Mouse (Mus musculus): ENCODE results near the gene Morn1. TPM values are rescaled to one million over a fixed set of nuclear protein-coding genes. Genes with fewer than 3 reads are reported as not detected.
A peak's percentile ranks its signal among the peaks of the same experiment; 100 is the strongest.

The Morn1 gene
- polyA plus RNA-seq, 1 experiment from 2014 or later, result 6.3 TPM

DNA sequence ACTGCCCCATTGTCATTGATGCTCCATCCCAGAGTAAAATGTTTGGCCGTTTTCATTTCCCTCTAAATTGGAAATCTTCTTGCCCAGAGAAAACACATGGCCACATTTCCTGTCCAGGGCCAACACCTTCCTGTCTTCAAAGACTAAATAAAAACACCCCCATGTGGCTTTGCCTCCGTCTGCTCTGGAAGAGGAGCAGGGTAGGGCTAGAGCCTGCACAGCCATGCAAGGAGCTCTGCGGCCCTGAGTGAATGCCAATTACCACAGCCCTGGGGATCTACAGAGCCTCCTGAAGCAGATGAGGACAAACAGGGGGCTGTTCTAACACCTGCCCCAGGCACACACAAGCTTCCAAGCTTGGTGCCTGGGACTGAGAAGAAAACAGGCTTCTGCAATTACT is 89.8 kb downstream of the Morn1 start:
- no peaks in the 10 kb centered on the region for H3K36me3 ChIP-seq (ENCODE audit: control insufficient read depth, insufficient read depth, low read length)
- H3K9ac ChIP-seq (replicated peaks; ENCODE audit: low read depth, low read length), result no peak overlapping the region
- no peak overlapping the region for H3K4me3 ChIP-seq (ENCODE audit: low read depth, low read length)
- no peak for ATAC-seq (ENCODE audit: low read depth)
- no peak overlapping the region for H3K27ac ChIP-seq (ENCODE audit: low read depth, low read length)
- peaks cover 81% of the 10 kb centered on the region for H3K4me1 ChIP-seq (ENCODE audit: control insufficient read depth, insufficient read depth, low read length)
- H3K27me3 ChIP-seq (ENCODE audit: control insufficient read depth, insufficient read depth, low read length), result no peaks in the 10 kb centered on the region
- WGBS, result 40% methylated on average over 3 of the region's 3 CpGs
- H3K4me2 ChIP-seq (ENCODE audit: low read depth, low read length), result no peak overlapping the region
- H3K9me3 ChIP-seq (ENCODE audit: control insufficient read depth, low read length), result no peaks in the 10 kb centered on the region

DNA sequence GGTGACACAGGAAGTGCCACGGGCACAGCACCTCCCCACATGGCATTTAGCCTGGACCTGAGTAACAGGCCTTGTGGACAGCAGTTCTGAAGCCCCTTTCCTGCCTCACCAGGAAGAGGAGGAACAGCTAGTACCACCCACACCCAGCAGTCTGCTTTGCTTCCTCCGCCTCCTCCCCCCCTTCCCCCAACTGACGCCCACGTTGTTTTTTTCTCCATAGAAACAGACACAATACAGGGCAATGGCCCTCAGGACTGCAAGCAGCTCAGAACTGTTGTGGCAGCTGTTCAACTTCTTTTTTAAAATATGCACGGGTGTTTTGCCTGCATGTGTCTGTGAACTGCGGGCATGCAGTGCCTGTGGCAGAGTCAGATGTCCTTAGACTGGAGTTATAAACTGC is 91.9 kb downstream of the Morn1 start:
- WGBS, result 4% methylated on average over 6 of the region's 6 CpGs
- H3K4me2 ChIP-seq (ENCODE audit: low read depth, low read length), result peak overlapping the region; percentile 11; the same call in 1 of the 2 replicates
- H3K4me1 ChIP-seq (ENCODE audit: control insufficient read depth, insufficient read depth, low read length), result peaks cover 60% of the 10 kb centered on the region
- no peak overlapping the region for H3K4me3 ChIP-seq (ENCODE audit: low read depth, low read length)
- H3K27me3 ChIP-seq (ENCODE audit: control insufficient read depth, insufficient read depth, low read length), result no peaks in the 10 kb centered on the region
- peak overlapping the region; percentile 72 for H3K27ac ChIP-seq (ENCODE audit: low read depth, low read length)
- ATAC-seq (ENCODE audit: low read depth), result peak; percentile 28; the same call in 1 of the 2 replicates
- H3K36me3 ChIP-seq (ENCODE audit: control insufficient read depth, insufficient read depth, low read length), result no peaks in the 10 kb centered on the region
- 0 out of 2 replicates have a peak overlapping the region, but pooled peaks have one; percentile 25 for H3K9ac ChIP-seq (replicated peaks; ENCODE audit: low read depth, low read length)
- no peaks in the 10 kb centered on the region for H3K9me3 ChIP-seq (ENCODE audit: control insufficient read depth, low read length)

DNA sequence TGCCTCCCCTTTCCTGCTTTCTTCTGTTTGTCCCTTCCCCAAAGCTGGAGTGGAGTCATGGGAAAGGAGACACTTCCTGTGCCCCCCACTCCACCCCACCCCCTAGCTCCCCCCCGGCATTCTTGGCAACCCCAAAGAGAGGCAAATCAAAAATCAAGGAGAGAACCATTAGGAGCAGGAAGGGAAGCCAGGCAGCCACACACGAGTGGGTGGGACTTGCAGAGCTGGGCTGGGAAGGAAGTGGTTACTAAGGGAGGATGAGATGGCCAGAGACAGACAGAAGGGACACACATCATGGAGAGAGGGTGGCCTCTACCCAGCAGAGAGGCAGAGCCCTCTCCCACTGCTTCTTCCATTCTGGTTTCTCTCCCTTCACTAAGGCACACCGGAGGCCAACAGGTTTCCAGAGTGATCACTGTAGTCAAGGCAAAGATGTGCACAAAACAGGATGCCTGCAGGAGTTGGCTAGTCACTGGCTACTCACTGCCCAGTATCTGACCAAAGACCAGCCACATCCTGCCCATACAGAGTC is 92.7 kb downstream of the Morn1 start:
- 0 out of 2 replicates have a peak, but pooled peaks have one; percentile 19 for ATAC-seq (ENCODE audit: low read depth)
- no peak overlapping the region for H3K4me2 ChIP-seq (ENCODE audit: low read depth, low read length)
- peaks cover 52% of the 10 kb centered on the region for H3K4me1 ChIP-seq (ENCODE audit: control insufficient read depth, insufficient read depth, low read length)
- no peak overlapping the region for H3K4me3 ChIP-seq (ENCODE audit: low read depth, low read length)
- H3K27ac ChIP-seq (ENCODE audit: low read depth, low read length), result peak overlapping the region; percentile 72
- no peaks in the 10 kb centered on the region for H3K27me3 ChIP-seq (ENCODE audit: control insufficient read depth, insufficient read depth, low read length)
- H3K36me3 ChIP-seq (ENCODE audit: control insufficient read depth, insufficient read depth, low read length), result no peaks in the 10 kb centered on the region
- no peaks in the 10 kb centered on the region for H3K9me3 ChIP-seq (ENCODE audit: control insufficient read depth, low read length)
- no peak overlapping the region for H3K9ac ChIP-seq (replicated peaks; ENCODE audit: low read depth, low read length)
- WGBS, result 44% methylated on average over 3 of the region's 3 CpGs

DNA sequence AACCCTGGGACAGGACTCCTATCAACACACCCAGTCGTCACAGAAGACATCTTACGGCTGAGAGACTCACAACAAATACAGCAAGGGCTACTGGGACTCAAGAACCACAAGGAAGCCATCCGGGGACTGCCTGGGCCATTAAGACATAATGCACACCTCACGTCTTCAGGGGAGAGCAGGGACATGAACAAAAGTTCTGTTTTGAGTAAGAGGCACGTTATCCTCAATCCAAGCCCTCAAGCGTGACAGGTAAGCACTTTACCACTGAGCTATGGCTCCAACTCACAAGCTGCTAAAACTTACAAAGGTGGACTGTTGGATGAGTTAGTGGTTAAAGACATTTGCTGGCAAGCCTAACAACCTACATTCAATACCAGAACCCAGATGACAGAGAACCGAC is 96.8 kb downstream of the Morn1 start:
- H3K36me3 ChIP-seq (ENCODE audit: control insufficient read depth, insufficient read depth, low read length), result no peaks in the 10 kb centered on the region
- no peak overlapping the region for H3K4me2 ChIP-seq (ENCODE audit: low read depth, low read length)
- no peak for ATAC-seq (ENCODE audit: low read depth)
- no peak overlapping the region for H3K27ac ChIP-seq (ENCODE audit: low read depth, low read length)
- 84% methylated on average over 7 of the region's 7 CpGs for WGBS
- H3K27me3 ChIP-seq (ENCODE audit: control insufficient read depth, insufficient read depth, low read length), result no peaks in the 10 kb centered on the region
- no peak overlapping the region for H3K4me3 ChIP-seq (ENCODE audit: low read depth, low read length)
- H3K9ac ChIP-seq (replicated peaks; ENCODE audit: low read depth, low read length), result no peak overlapping the region
- H3K9me3 ChIP-seq (ENCODE audit: control insufficient read depth, low read length), result no peaks in the 10 kb centered on the region
- peaks cover 31% of the 10 kb centered on the region for H3K4me1 ChIP-seq (ENCODE audit: control insufficient read depth, insufficient read depth, low read length)

DNA sequence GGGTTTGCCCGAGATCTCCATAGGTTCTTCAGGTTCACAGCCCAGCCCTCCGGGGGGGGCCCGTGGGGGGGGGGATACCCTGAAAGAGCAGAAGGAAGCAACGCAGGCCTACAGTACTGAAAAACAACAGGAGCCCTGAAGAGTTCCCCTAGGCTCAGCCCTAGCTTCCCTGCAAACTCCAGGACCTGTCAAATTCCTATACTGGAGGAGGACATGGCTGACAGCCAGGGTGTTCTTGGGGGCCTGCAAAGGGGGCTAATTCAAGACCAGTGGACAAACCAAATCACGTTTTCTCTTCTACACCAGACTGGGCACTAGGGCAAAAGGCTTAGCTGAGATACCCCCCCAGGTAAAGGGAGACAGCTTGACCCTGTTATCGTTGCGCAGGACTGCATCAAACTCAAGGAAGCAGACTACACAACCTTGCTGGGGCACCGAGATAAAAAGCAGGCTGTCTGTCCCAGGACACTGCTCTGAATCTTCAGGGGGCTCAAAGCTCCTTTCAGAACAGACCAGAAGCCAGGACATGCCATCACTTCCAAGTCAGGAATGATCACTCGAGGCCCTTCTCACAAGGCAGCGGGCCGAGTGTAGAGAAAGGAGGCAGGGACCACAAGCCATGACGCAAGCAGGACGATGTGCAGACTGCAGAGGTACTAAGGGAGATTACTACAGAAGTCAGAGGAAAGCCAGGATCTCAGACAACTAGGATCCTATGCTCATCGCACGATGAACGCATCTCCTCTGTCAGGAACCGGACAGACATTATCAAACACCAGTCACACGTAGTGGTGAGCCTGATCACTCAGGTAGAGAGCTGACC is 98.1 kb downstream of the Morn1 start:
- H3K27ac ChIP-seq (ENCODE audit: low read depth, low read length), result no peak overlapping the region
- H3K36me3 ChIP-seq (ENCODE audit: control insufficient read depth, insufficient read depth, low read length), result no peaks in the 10 kb centered on the region
- ATAC-seq (ENCODE audit: low read depth), result no peak
- H3K9me3 ChIP-seq (ENCODE audit: control insufficient read depth, low read length), result no peaks in the 10 kb centered on the region
- H3K9ac ChIP-seq (replicated peaks; ENCODE audit: low read depth, low read length), result no peak overlapping the region
- WGBS, result 83% methylated on average over 18 of the region's 18 CpGs
- no peak overlapping the region for H3K4me3 ChIP-seq (ENCODE audit: low read depth, low read length)
- no peak overlapping the region for H3K4me2 ChIP-seq (ENCODE audit: low read depth, low read length)
- H3K4me1 ChIP-seq (ENCODE audit: control insufficient read depth, insufficient read depth, low read length), result peaks cover 31% of the 10 kb centered on the region
- no peaks in the 10 kb centered on the region for H3K27me3 ChIP-seq (ENCODE audit: control insufficient read depth, insufficient read depth, low read length)

DNA sequence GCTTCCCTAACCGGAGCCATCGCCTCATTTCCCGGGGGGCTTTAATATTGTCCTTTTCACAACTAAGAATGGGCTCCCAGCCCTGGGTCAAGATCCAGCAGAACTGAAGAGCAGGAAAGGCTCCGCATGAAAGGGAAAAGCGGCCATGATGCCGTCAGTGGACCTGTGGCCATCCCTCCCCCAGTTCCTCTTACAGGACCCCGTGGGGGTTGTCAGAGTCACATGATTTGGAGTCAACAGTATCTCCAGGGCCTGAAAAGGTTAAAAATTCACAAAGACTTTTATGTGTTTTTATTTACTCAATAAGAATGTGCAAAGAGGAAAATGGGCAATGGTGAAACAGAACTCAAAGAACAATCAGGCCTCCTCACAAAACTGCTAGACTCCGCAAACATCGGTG is 99.5 kb downstream of the Morn1 start:
- 84% methylated on average over 9 of the region's 9 CpGs for WGBS
- H3K4me2 ChIP-seq (ENCODE audit: low read depth, low read length), result no peak overlapping the region
- H3K27me3 ChIP-seq (ENCODE audit: control insufficient read depth, insufficient read depth, low read length), result no peaks in the 10 kb centered on the region
- H3K4me3 ChIP-seq (ENCODE audit: low read depth, low read length), result no peak overlapping the region
- peaks cover 41% of the 10 kb centered on the region for H3K4me1 ChIP-seq (ENCODE audit: control insufficient read depth, insufficient read depth, low read length)
- H3K9ac ChIP-seq (replicated peaks; ENCODE audit: low read depth, low read length), result no peak overlapping the region
- no peak overlapping the region for H3K27ac ChIP-seq (ENCODE audit: low read depth, low read length)
- ATAC-seq (ENCODE audit: low read depth), result no peak
- H3K36me3 ChIP-seq (ENCODE audit: control insufficient read depth, insufficient read depth, low read length), result no peaks in the 10 kb centered on the region
- no peaks in the 10 kb centered on the region for H3K9me3 ChIP-seq (ENCODE audit: control insufficient read depth, low read length)

DNA sequence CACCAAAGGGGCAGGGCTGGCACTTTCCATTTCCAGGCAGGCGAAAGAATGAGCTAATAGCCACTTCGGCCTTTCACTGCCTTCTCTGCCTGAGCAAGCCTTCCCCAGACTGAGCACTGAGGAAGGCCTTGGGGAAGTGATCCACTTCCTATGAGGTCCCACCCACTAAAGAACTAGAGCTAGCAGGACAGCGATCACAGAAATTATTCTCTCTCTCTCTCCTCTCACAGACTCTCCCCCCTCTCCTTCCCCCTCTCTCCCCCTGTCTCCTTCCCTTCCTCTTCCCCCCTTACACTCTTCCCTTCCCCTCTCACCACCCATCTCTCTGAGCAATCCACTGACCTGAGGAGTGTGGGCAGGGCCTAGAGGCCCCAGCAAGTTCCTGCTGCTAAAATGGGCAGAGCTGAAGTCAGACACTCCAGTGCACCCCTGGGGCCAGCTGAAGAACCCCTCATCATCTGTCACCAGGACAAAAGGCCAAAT is 100.9 kb downstream of the Morn1 start:
- H3K9me3 ChIP-seq (ENCODE audit: control insufficient read depth, low read length), result no peaks in the 10 kb centered on the region
- H3K36me3 ChIP-seq (ENCODE audit: control insufficient read depth, insufficient read depth, low read length), result no peaks in the 10 kb centered on the region
- 28% methylated on average over 3 of the region's 3 CpGs for WGBS
- H3K27ac ChIP-seq (ENCODE audit: low read depth, low read length), result no peak overlapping the region
- H3K27me3 ChIP-seq (ENCODE audit: control insufficient read depth, insufficient read depth, low read length), result no peaks in the 10 kb centered on the region
- H3K4me3 ChIP-seq (ENCODE audit: low read depth, low read length), result no peak overlapping the region
- H3K9ac ChIP-seq (replicated peaks; ENCODE audit: low read depth, low read length), result no peak overlapping the region
- H3K4me1 ChIP-seq (ENCODE audit: control insufficient read depth, insufficient read depth, low read length), result peaks cover 43% of the 10 kb centered on the region
- no peak for ATAC-seq (ENCODE audit: low read depth)
- no peak overlapping the region; the same call in 1 of the 2 replicates for H3K4me2 ChIP-seq (ENCODE audit: low read depth, low read length)

DNA sequence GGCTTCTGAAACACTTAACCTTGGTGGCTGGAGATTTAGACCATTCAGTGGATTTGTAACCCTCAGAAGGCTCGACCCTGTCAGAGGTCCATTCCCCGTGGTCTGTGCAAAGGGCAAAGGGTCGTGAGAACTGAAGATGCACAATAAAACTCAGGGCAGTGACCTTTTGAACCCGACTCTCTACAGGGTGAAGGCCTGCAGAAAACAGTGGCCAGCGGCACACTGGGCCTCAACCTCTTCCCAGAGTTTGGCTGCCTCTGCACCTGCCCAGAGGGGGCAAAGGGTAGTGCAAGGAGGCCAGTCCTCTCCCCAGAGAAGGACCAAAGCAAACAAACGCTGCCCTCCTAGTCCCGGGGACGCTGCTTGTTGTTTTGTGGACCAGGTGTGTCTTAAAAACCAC is 102.0 kb downstream of the Morn1 start:
- Histone ChIP-seq H3K27ac (ENCODE audit: low read depth, low read length) (no peak overlapping the region), H3K27me3 (ENCODE audit: control insufficient read depth, insufficient read depth, low read length) (no peaks in the 10 kb centered on the region), H3K4me3 (ENCODE audit: low read depth, low read length) (no peak overlapping the region), H3K36me3 (ENCODE audit: control insufficient read depth, insufficient read depth, low read length) (no peaks in the 10 kb centered on the region), H3K4me1 (ENCODE audit: control insufficient read depth, insufficient read depth, low read length) (peaks cover 43% of the 10 kb centered on the region), H3K9ac (replicated peaks; ENCODE audit: low read depth, low read length) (no peak overlapping the region), H3K4me2 (ENCODE audit: low read depth, low read length) (no peak overlapping the region), H3K9me3 (ENCODE audit: control insufficient read depth, low read length) (no peaks in the 10 kb centered on the region)
- WGBS, result 3% methylated on average over 8 of the region's 8 CpGs
- no peak for ATAC-seq (ENCODE audit: low read depth)

DNA sequence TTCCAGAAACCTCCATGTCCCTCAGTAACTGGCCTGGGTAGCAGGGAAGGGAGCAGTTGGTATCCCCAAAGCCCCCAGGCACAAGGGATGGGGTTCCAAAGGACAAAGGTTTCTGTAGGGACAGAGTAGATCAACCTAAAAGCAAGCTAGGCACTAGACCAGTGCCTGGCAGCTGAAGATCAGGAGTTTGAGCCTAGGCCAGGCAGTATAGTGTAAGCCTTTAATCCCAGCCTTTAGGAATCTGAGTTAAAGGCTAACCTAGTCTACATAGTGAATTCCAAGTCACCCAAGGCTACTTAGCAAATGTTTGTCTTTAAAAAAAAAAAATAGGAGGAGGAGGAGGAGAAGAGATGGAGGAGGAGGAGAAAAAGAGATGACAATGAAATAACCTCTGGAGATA is 102.4 kb downstream of the Morn1 start:
- H3K9me3 ChIP-seq (ENCODE audit: control insufficient read depth, low read length), result no peaks in the 10 kb centered on the region
- no peak overlapping the region for H3K27ac ChIP-seq (ENCODE audit: low read depth, low read length)
- no peak overlapping the region for H3K9ac ChIP-seq (replicated peaks; ENCODE audit: low read depth, low read length)
- H3K27me3 ChIP-seq (ENCODE audit: control insufficient read depth, insufficient read depth, low read length), result no peaks in the 10 kb centered on the region
- H3K4me3 ChIP-seq (ENCODE audit: low read depth, low read length), result no peak overlapping the region
- H3K4me2 ChIP-seq (ENCODE audit: low read depth, low read length), result no peak overlapping the region
- H3K4me1 ChIP-seq (ENCODE audit: control insufficient read depth, insufficient read depth, low read length), result peaks cover 43% of the 10 kb centered on the region
- H3K36me3 ChIP-seq (ENCODE audit: control insufficient read depth, insufficient read depth, low read length), result no peaks in the 10 kb centered on the region
- ATAC-seq (ENCODE audit: low read depth), result no peak
